Mouse (Mus musculus): ENCODE measurements around the gene Plxna2.
A peak's percentile ranks its signal among the peaks of the same experiment; 100 is the strongest.

Gene Plxna2

GRCm38 (mm10) chr1:194617918-194618317, at the start of gene Plxna2:
Gene Plxna2, plus strand, starts transcription at chr1:194618218.
- DNase-seq (ENCODE audit: low read depth, low spot score), result no peak

GRCm38 (mm10) chr1:194573870-194574269, 44.1 kb upstream of the Plxna2 start:
- DNase-seq (ENCODE audit: low read depth, low spot score), result no peak

GRCm38 (mm10) chr1:194578270-194578669, 39.7 kb upstream of the Plxna2 start:
- no peak for DNase-seq (ENCODE audit: low read depth, low spot score)

- no peak for DNase-seq (ENCODE audit: low read depth, low spot score)
Observed at GRCm38 (mm10) chr1:194580539-194580938, 37.5 kb upstream of the Plxna2 start.

GRCm38 (mm10) chr1:194586670-194587069, 31.3 kb upstream of the Plxna2 start:
- DNase-seq (ENCODE audit: low read depth, low spot score), result no peak

GRCm38 (mm10) chr1:194587532-194587931, 30.5 kb upstream of the Plxna2 start:
- no peak for DNase-seq (ENCODE audit: low read depth, low spot score)

GRCm38 (mm10) chr1:194587956-194588668, 29.9 kb upstream of the Plxna2 start:
- DNase-seq (ENCODE audit: low read depth, low spot score), result no peak

- DNase-seq (ENCODE audit: low read depth, low spot score), result no peak
Observed at GRCm38 (mm10) chr1:194588711-194589451, 29.1 kb upstream of the Plxna2 start.

GRCm38 (mm10) chr1:194593155-194593554, 24.9 kb upstream of the Plxna2 start:
- no peak for DNase-seq (ENCODE audit: low read depth, low spot score)

- DNase-seq (ENCODE audit: low read depth, low spot score), result no peak
Observed at GRCm38 (mm10) chr1:194607406-194608261, 10.4 kb upstream of the Plxna2 start.

- no peak for DNase-seq (ENCODE audit: low read depth, low spot score)
Observed at GRCm38 (mm10) chr1:194610516-194610915, 7.5 kb upstream of the Plxna2 start.

- no peak for DNase-seq (ENCODE audit: low read depth, low spot score)
Observed at GRCm38 (mm10) chr1:194612628-194613027, 5.4 kb upstream of the Plxna2 start.

- DNase-seq (ENCODE audit: low read depth, low spot score), result no peak
Observed at GRCm38 (mm10) chr1:194613271-194613834, 4.7 kb upstream of the Plxna2 start.

- no peak for DNase-seq (ENCODE audit: low read depth, low spot score)
Observed at GRCm38 (mm10) chr1:194613923-194614830, 3.8 kb upstream of the Plxna2 start.

GRCm38 (mm10) chr1:194616136-194616535, 1.9 kb upstream of the Plxna2 start:
- DNase-seq (ENCODE audit: low read depth, low spot score), result no peak

- DNase-seq (ENCODE audit: low read depth, low spot score), result peak; percentile 61
Observed at GRCm38 (mm10) chr1:194618841-194619311, 858 bp downstream of the Plxna2 start.

GRCm38 (mm10) chr1:194619353-194620244, 1.6 kb downstream of the Plxna2 start:
- peak; percentile 17 for DNase-seq (ENCODE audit: low read depth, low spot score)

GRCm38 (mm10) chr1:194620245-194620991, 2.4 kb downstream of the Plxna2 start:
- no peak for DNase-seq (ENCODE audit: low read depth, low spot score)

GRCm38 (mm10) chr1:194622174-194622573, 4.2 kb downstream of the Plxna2 start:
- DNase-seq (ENCODE audit: low read depth, low spot score), result no peak
